Mouse (Mus musculus) sigmoid colon, adult 10 weeks (tissue): ENCODE results near the gene Rin3. TPM values are rescaled to one million over a fixed set of nuclear protein-coding genes. Genes with fewer than 3 reads are reported as not detected.

Experiments used
- polyA plus RNA-seq: library from polyadenylated mRNA; stranded (reverse); fragments of 350-450 nt; fragmentation: Illumina TruSeq; extraction: RNeasy Lipid Tissue Mini Kit (QIAGEN cat#74804); gene quantifications from one replicate; pipeline ENCODE4 v1.2.3, GENCODE M21; 2014; ENCODE audit warnings: low read depth, low replicate concordance

Gene Rin3
- 0.95 TPM for polyA plus RNA-seq

GRCm38 (mm10) chr12:102282763-102283482, at the start of gene Rin3:
Gene Rin3, plus strand, starts transcription at chr12:102283048.

GRCm38 (mm10) chr12:102439632-102440023, 156.8 kb downstream of the Rin3 start, which contains the start of gene Lgmn:
Gene Lgmn, minus strand, starts transcription at chr12:102439813.

Other genes with a start within 250 kb of the Rin3 start
- not detected for gene Slc24a4, start 154.3 kb upstream of the Rin3 start, polyA plus RNA-seq
- gene Lgmn, start 156.8 kb downstream of the Rin3 start, polyA plus RNA-seq = 25.1 TPM
- 59.2 TPM for gene Golga5, start 186.1 kb downstream of the Rin3 start, polyA plus RNA-seq